Mouse (Mus musculus) limb, embryonic 14.5 days (tissue): ENCODE data around the gene Ralgapa2. TPM values are rescaled to one million over a fixed set of nuclear protein-coding genes. Genes with fewer than 3 reads are reported as not detected.

Experiments
- ATAC-seq: fragments of 200-750 bp; cut with Nextera tagmentation; 2 replicates; pipeline ENCODE4 v1.8.0; 2017; ENCODE audit warnings: low read depth, moderate number of reproducible peaks, moderate TSS enrichment; ENCODE audit not compliant: low FRiP score
- DNase-seq: peaks from one replicate; pipeline ENCODE4 v3.0.0-alpha.2; 2015; ENCODE audit warnings: low spot score
- H3K27ac ChIP-seq: fragments of 300-500 bp; sonication (generic); replicated peaks from 2 replicates; pipeline ENCODE4 v1.5.1; 2014; ENCODE audit warnings: low read depth, mild to moderate bottlenecking, low read length, moderate library complexity, mixed read lengths
- H3K27me3 ChIP-seq: fragments of 300-500 bp; sonication (generic); 2 replicates; pipeline ENCODE4 v1.6.1; 2014; ENCODE audit warnings: low read length, mixed read lengths; ENCODE audit not compliant: control insufficient read depth, insufficient read depth
- H3K36me3 ChIP-seq: fragments of 300-500 bp; sonication (generic); 2 replicates; pipeline ENCODE4 v1.6.1; 2014; ENCODE audit warnings: mild to moderate bottlenecking, low read length, moderate library complexity, mixed read lengths; ENCODE audit not compliant: control insufficient read depth, insufficient read depth
- H3K4me1 ChIP-seq: fragments of 300-500 bp; sonication (generic); 2 replicates; pipeline ENCODE4 v1.6.1; 2014; ENCODE audit warnings: antibody characterized with exemption, low read length, mixed read lengths; ENCODE audit not compliant: control insufficient read depth, insufficient read depth
- H3K4me2 ChIP-seq: fragments of 300-500 bp; sonication (generic); replicated peaks from 2 replicates; pipeline ENCODE4 v1.6.1; 2014; ENCODE audit warnings: low read depth, mild to moderate bottlenecking, low read length, moderate library complexity; ENCODE audit not compliant: severe bottlenecking
- H3K4me3 ChIP-seq: fragments of 300-500 bp; sonication (generic); replicated peaks from 2 replicates; pipeline ENCODE4 v1.5.1; 2014; ENCODE audit warnings: low read length
- H3K9ac ChIP-seq: fragments of 300-500 bp; sonication (generic); 2 replicates; pipeline ENCODE4 v1.6.1; 2014; ENCODE audit warnings: mild to moderate bottlenecking, low read depth, low read length, moderate library complexity; ENCODE audit not compliant: severe bottlenecking
- H3K9me3 ChIP-seq: fragments of 300-500 bp; sonication (generic); 2 replicates; pipeline ENCODE4 v1.6.1; 2016; ENCODE audit warnings: low read length; ENCODE audit not compliant: control insufficient read depth
- POLR2A ChIP-seq: fragments of 200-500 bp; IDR thresholded peaks from 2 replicates; pipeline ENCODE4 v1.8.0; 2012; ENCODE audit warnings: inconsistent platforms, mild to moderate bottlenecking, moderate library complexity, borderline replicate concordance; ENCODE audit not compliant: insufficient read depth, insufficient read length; ENCODE audit errors: extremely low read depth
- whole genome bisulfite sequencing: fragments of 180-500 bp; shearing (Covaris S2); extraction: QIAGEN DNeasy Blood & Tissue Kit; methylation state at CpG from one replicate; pipeline ENCODE4 v1.1.7; 2014; 5-methylcytosine and 5-hydroxymethylcytosine counted together
- polyA plus RNA-seq, 2 experiments: library from polyadenylated mRNA; depleted of rRNA in 1 of 2; stranded (reverse) in 1 of 2; unstranded in 1 of 2; fragments of >200 nt; fragmentation: Nextera tagmentation in 1 of 2; extraction: Ambion mirVana in 1 of 2; gene quantifications; 2 replicates each; pipeline versions ENCODE4 v1.2.1 to v1.2.3; 2012 to 2014

Gene Ralgapa2
- polyA plus RNA-seq, 2 experiments = 4.1 TPM

- no peak overlapping the region for H3K4me2 ChIP-seq
- no peak for TF ChIP-seq POLR2A
- ATAC-seq (no peak), DNase-seq (no peak)
- H3K27me3 ChIP-seq = no peaks in the 10 kb centered on the region
- H3K9ac ChIP-seq = no peak overlapping the region
- no peak overlapping the region for H3K27ac ChIP-seq
- no peaks in the 10 kb centered on the region for H3K9me3 ChIP-seq
- no peak overlapping the region for H3K4me3 ChIP-seq
- H3K4me1 ChIP-seq = no peaks in the 10 kb centered on the region
- 88% methylated on average over 3 of the region's 3 CpGs for WGBS
- H3K36me3 ChIP-seq = no peaks in the 10 kb centered on the region
Observed at GRCm38 (mm10) chr2:146427380-146427779, 84.8 kb downstream of the Ralgapa2 start.

- Histone ChIP-seq H3K9me3 (no peaks in the 10 kb centered on the region), H3K4me2 (no peak overlapping the region)
Observed at GRCm38 (mm10) chr2:146426321-146426720, 85.8 kb downstream of the Ralgapa2 start.

GRCm38 (mm10) chr2:146425235-146425634 is 86.9 kb downstream of the Ralgapa2 start:
- Histone ChIP-seq H3K27ac (no peak overlapping the region), H3K4me3 (no peak overlapping the region), H3K4me1 (no peaks in the 10 kb centered on the region), H3K9ac (no peak overlapping the region), H3K27me3 (no peaks in the 10 kb centered on the region), H3K36me3 (no peaks in the 10 kb centered on the region), H3K9me3 (no peaks in the 10 kb centered on the region), H3K4me2 (no peak overlapping the region)
- 77% methylated on average over 2 of the region's 2 CpGs for WGBS
- TF ChIP-seq POLR2A = no peak
- DNase-seq (no peak), ATAC-seq (no peak)

More at GRCm38 (mm10) chr2:146426321-146426720, 85.8 kb downstream of the Ralgapa2 start:
- Histone ChIP-seq H3K9ac (no peak overlapping the region), H3K27me3 (no peaks in the 10 kb centered on the region), H3K4me1 (no peaks in the 10 kb centered on the region), H3K27ac (no peak overlapping the region), H3K4me3 (no peak overlapping the region), H3K36me3 (no peaks in the 10 kb centered on the region)
- TF ChIP-seq POLR2A = no peak
- WGBS = 88% methylated on average over 7 of the region's 7 CpGs
- ATAC-seq (no peak), DNase-seq (no peak)

- DNase-seq (no peak), ATAC-seq (no peak)
- Histone ChIP-seq H3K4me2 (no peak overlapping the region), H3K27ac (no peak overlapping the region), H3K27me3 (no peaks in the 10 kb centered on the region), H3K36me3 (no peaks in the 10 kb centered on the region), H3K4me1 (no peaks in the 10 kb centered on the region), H3K9ac (no peak overlapping the region), H3K4me3 (no peak overlapping the region), H3K9me3 (no peaks in the 10 kb centered on the region)
- 82% methylated on average over 4 of the region's 4 CpGs for WGBS
- no peak for TF ChIP-seq POLR2A
Observed at GRCm38 (mm10) chr2:146423710-146424301, 88.3 kb downstream of the Ralgapa2 start.

GRCm38 (mm10) chr2:146423032-146423691 is 89.0 kb downstream of the Ralgapa2 start:
- TF ChIP-seq POLR2A = no peak
- Histone ChIP-seq H3K36me3 (no peaks in the 10 kb centered on the region), H3K4me1 (no peaks in the 10 kb centered on the region), H3K4me2 (no peak overlapping the region), H3K27me3 (no peaks in the 10 kb centered on the region), H3K4me3 (no peak overlapping the region), H3K9me3 (no peaks in the 10 kb centered on the region), H3K27ac (no peak overlapping the region), H3K9ac (no peak overlapping the region)
- no peak for ATAC-seq
- DNase-seq = no peak
- WGBS = 79% methylated on average over 5 of the region's 5 CpGs
